In the genomic region with DNA sequence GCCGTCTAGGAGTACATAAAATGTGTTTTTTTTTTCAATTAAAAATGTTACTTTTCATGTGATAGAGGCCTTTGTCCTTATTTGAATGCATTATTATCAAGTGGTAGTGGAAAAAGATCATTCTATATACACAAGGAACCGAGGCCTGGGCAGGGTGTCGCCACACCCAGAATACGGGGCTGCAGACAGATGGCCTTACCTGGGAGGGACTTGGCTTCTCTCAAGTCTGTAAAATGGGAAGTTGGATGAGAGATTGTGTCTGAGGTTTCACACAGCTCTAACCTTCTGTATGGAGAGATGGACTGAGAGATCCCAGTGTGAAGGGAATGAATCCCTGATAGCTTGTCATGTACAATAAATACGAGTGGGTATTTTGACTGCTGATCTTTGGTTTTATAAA, we compare ENCODE assay signal across 26 mouse cellular contexts.
"Had no signal": no experiment of that assay in that cellular context is flagged by ENCODE, and none has a peak within 500 bp of the region (broad histone marks: within the 10 kb centered on the region; RNA-seq: fewer than 3 reads in every experiment).

No protein-coding gene starts in this region.

- H3K4me3 ChIP-seq: gastrocnemius, adult 2 months; hindbrain, embryonic 10.5 days; hindbrain, embryonic 12.5 days; intestine, embryonic 15.5 days; layer of hippocampus, adult 2 months; limb, embryonic 13.5 days; limb, embryonic 15.5 days; liver, embryonic 12.5 days had no signal

- H3K27me3 ChIP-seq: hindbrain, embryonic 12.5 days; intestine, embryonic 15.5 days; limb, embryonic 13.5 days; limb, embryonic 15.5 days; liver, embryonic 12.5 days had no signal

- H3K4me2 ChIP-seq: heart, embryonic 11.5 days; hindbrain, embryonic 12.5 days; hindbrain, embryonic 14.5 days; intestine, embryonic 15.5 days; limb, embryonic 13.5 days; limb, embryonic 15.5 days; liver, embryonic 12.5 days had no signal

- DNase-seq: gastrocnemius, adult 2 months; gastrocnemius, postnatal 10 days; gastrocnemius, postnatal 25 days; heart, adult 18-20 months; heart, postnatal 10 days; heart, postnatal 4 days; kidney, adult 18-20 months; kidney, adult 8-10 months; kidney, postnatal 10 days; kidney, postnatal 25 days; kidney, postnatal 4 days; layer of hippocampus, postnatal 36 days; left cerebral cortex, postnatal 4 days had no signal

- H3K9me3 ChIP-seq: hindbrain, embryonic 10.5 days; hindbrain, embryonic 12.5 days; intestine, embryonic 15.5 days; limb, embryonic 13.5 days; limb, embryonic 15.5 days; liver, embryonic 12.5 days had no signal

- H3K9ac ChIP-seq: hindbrain, embryonic 12.5 days; hindbrain, embryonic 14.5 days; intestine, embryonic 15.5 days; limb, embryonic 13.5 days; limb, embryonic 15.5 days; liver, embryonic 12.5 days; liver, embryonic 14.5 days had no signal

- H3K27ac ChIP-seq: gastrocnemius, adult 2 months; hindbrain, embryonic 10.5 days; hindbrain, embryonic 12.5 days; hindbrain, embryonic 14.5 days; intestine, embryonic 15.5 days; layer of hippocampus, adult 2 months; limb, embryonic 13.5 days; limb, embryonic 15.5 days; liver, embryonic 12.5 days; liver, embryonic 14.5 days had no signal

- ATAC-seq: hindbrain, embryonic 16.5 days; inflammation-experienced regulatory T-cells, adult 6 months; intestine, embryonic 15.5 days; intestine, postnatal 0 days; liver, embryonic 12.5 days had no signal
